Mouse (Mus musculus): Measurements from ENCODE around the gene Nab2.
"Not testable (repeated sequence)": the region's sequence is repeated elsewhere in the genome, so short reads cannot be mapped to it uniquely, and the experiment has no call there.

Gene Nab2

GRCm38 (mm10) chr10:127674046-127674655 is 5.8 kb upstream of the Nab2 start:
- no peak for DNase-seq (ENCODE audit: low spot score)

- DNase-seq (ENCODE audit: low spot score), result no peak
Measured at GRCm38 (mm10) chr10:127671276-127671675, 2.9 kb upstream of the Nab2 start.

GRCm38 (mm10) chr10:127670185-127670584 is 1.8 kb upstream of the Nab2 start:
- DNase-seq (ENCODE audit: low spot score), result no peak

- DNase-seq (ENCODE audit: low spot score), result peak; percentile 40
Measured at GRCm38 (mm10) chr10:127669170-127669569, 802 bp upstream of the Nab2 start.

GRCm38 (mm10) chr10:127667269-127668092 is 887 bp downstream of the Nab2 start:
- peak; percentile 93 for DNase-seq (ENCODE audit: low spot score)

- peak; percentile 91 for DNase-seq (ENCODE audit: low spot score)
Measured at GRCm38 (mm10) chr10:127666501-127667268, 1.7 kb downstream of the Nab2 start, which contains the start of gene Nemp1. Gene Nemp1, plus strand, starts transcription at chr10:127666901.

GRCm38 (mm10) chr10:127665366-127666181 is 2.8 kb downstream of the Nab2 start:
- DNase-seq (ENCODE audit: low spot score), result no peak

- DNase-seq (ENCODE audit: low spot score), result no peak
Measured at GRCm38 (mm10) chr10:127664891-127665290, 3.5 kb downstream of the Nab2 start.

- DNase-seq (ENCODE audit: low spot score), result no peak
Measured at GRCm38 (mm10) chr10:127664166-127664565, 4.2 kb downstream of the Nab2 start.

- DNase-seq (ENCODE audit: low spot score), result no peak
Measured at GRCm38 (mm10) chr10:127663590-127663989, 4.8 kb downstream of the Nab2 start.

GRCm38 (mm10) chr10:127662666-127663253 is 5.6 kb downstream of the Nab2 start:
- DNase-seq (ENCODE audit: low spot score), result peak; percentile 42

GRCm38 (mm10) chr10:127661915-127662663 is 6.3 kb downstream of the Nab2 start:
- DNase-seq (ENCODE audit: low spot score), result peak; percentile 79

GRCm38 (mm10) chr10:127661291-127661914 is 7.0 kb downstream of the Nab2 start:
- DNase-seq (ENCODE audit: low spot score), result no peak

- DNase-seq (ENCODE audit: low spot score), result no peak
Measured at GRCm38 (mm10) chr10:127659551-127659950, 8.8 kb downstream of the Nab2 start.

GRCm38 (mm10) chr10:127658076-127658475 is 10.3 kb downstream of the Nab2 start:
- DNase-seq (ENCODE audit: low spot score), result no peak

- not testable (repeated sequence) for DNase-seq (ENCODE audit: low spot score)
Measured at GRCm38 (mm10) chr10:127657617-127658016, 10.8 kb downstream of the Nab2 start.

GRCm38 (mm10) chr10:127654970-127655579 is 13.3 kb downstream of the Nab2 start:
- DNase-seq (ENCODE audit: low spot score), result no peak

- no peak for DNase-seq (ENCODE audit: low spot score)
Measured at GRCm38 (mm10) chr10:127652906-127653638, 15.3 kb downstream of the Nab2 start.

GRCm38 (mm10) chr10:127645791-127646190 is 22.6 kb downstream of the Nab2 start:
- DNase-seq (ENCODE audit: low spot score), result no peak
